Mouse (Mus musculus) cerebellum, adult 2 months (tissue): ENCODE data around the gene Olfr642. TPM values are rescaled to one million over a fixed set of nuclear protein-coding genes. Genes with fewer than 3 reads are reported as not detected.

Experiments
- DNase-seq, 2 experiments: peaks; one replicate each; pipeline ENCODE4 v3.0.0; 2021
- H3K27ac ChIP-seq: fragments of 200-500 bp; 2 replicates; pipeline ENCODE4 v1.5.1; 2012; ENCODE audit warnings: low read length, control low read depth, inconsistent platforms; ENCODE audit not compliant: insufficient read depth
- H3K27me3 ChIP-seq: fragments of 200-500 bp; 2 replicates; pipeline ENCODE4 v1.6.1; 2012; ENCODE audit warnings: inconsistent platforms, mild to moderate bottlenecking, low read length, moderate library complexity; ENCODE audit not compliant: control insufficient read depth, insufficient read depth
- H3K4me1 ChIP-seq: fragments of 200-500 bp; 2 replicates; pipeline ENCODE4 v1.6.1; 2011; ENCODE audit warnings: low read length; ENCODE audit not compliant: control insufficient read depth, insufficient read depth
- H3K4me3 ChIP-seq: fragments of 200-500 bp; replicated peaks from 2 replicates; pipeline ENCODE3; 2011; ENCODE audit warnings: mild to moderate bottlenecking, low read depth, low read length, control low read depth; ENCODE audit not compliant: insufficient read depth
- CTCF ChIP-seq: fragments of 200-500 bp; IDR thresholded peaks from 2 replicates; pipeline ENCODE4 v1.5.1; 2011; ENCODE audit warnings: low read depth, mild to moderate bottlenecking, control low read depth, low read length, moderate library complexity, borderline replicate concordance; ENCODE audit not compliant: insufficient read depth
- POLR2A ChIP-seq: fragments of 200-500 bp; IDR thresholded peaks from 2 replicates; pipeline ENCODE4 v1.6.1; 2011; ENCODE audit warnings: low read length, control low read depth, borderline replicate concordance; ENCODE audit not compliant: insufficient read depth
- WGBS: fragments of 180-500 bp; shearing (Covaris S2); methylation state at CpG from one replicate; pipeline ENCODE4 v1.1.7; 2018; 5-methylcytosine and 5-hydroxymethylcytosine counted together
- polyA plus RNA-seq: library from polyadenylated mRNA; depleted of rRNA; stranded (reverse); fragments of >200 nt; gene quantifications from 2 replicates; pipeline ENCODE4 v1.2.3, GENCODE M21; 2012; rRNA removed

The Olfr642 gene
- polyA plus RNA-seq, 1 experiment = not detected

- TF ChIP-seq CTCF = no peak
- WGBS = 74% methylated on average over 6 of the region's 6 CpGs
- DNase-seq = no peak
- no peaks in the 10 kb centered on the region for H3K27me3 ChIP-seq
- no peaks in the 10 kb centered on the region for H3K4me1 ChIP-seq
- no peak within 1 kb of the TSS for H3K4me3 ChIP-seq
- H3K27ac ChIP-seq = no peak within 1 kb of the TSS
Measured at GRCm38 (mm10) chr7:104025473-104025872, 27.0 kb downstream of the Olfr642 start, which contains the start of gene Olfr640. Gene Olfr640, minus strand, starts transcription at chr7:104025573.

DNA sequence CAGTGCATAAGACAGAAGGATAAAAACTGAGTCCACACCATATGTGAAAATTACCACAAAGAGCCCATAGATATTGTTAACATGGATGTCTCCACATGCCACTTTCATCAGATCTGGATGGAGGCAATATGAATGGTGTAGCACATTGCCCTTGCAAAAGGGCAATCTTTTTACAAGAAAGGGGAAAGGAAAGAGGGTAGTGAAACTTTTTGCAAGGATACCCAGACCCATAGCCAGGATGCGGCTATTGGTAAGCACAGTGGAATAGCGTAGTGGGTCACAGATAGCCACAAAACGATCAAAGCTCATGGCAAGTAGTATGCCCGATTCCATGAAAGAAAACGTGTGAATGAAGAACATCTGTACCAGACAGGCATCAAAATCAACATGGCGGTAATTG, 30.8 kb downstream of the Olfr642 start:
- 94% methylated on average over 6 of the region's 6 CpGs for WGBS
- no peak for DNase-seq
- H3K27me3 ChIP-seq = no peaks in the 10 kb centered on the region
- no peak overlapping the region for H3K4me3 ChIP-seq
- TF ChIP-seq CTCF = no peak
- no peak for TF ChIP-seq POLR2A
- H3K27ac ChIP-seq = no peak overlapping the region
- no peaks in the 10 kb centered on the region for H3K4me1 ChIP-seq

DNA sequence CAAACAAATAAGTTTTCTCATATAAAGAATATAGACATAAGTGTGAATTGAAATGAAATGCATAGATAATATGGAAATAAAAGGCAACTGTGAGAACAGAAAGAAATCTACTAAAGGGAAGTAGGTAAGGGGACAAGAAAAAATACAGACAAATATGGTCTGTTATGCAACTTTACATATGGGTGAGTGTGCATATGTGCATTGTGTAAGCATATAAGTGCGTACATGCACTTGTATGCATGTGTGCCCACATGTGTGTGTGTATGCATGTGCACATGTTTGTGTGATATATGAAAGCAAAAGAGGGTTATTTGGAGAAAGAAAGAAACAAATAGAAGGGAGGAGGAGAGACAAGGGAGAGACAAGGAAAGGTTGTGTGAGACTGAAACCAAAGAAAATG, 33.5 kb downstream of the Olfr642 start:
- WGBS = 71% methylated on average over 1 of the region's 1 CpGs
- Histone ChIP-seq H3K27me3 (no peaks in the 10 kb centered on the region), H3K27ac (no peak overlapping the region), H3K4me3 (no peak overlapping the region), H3K4me1 (no peaks in the 10 kb centered on the region)
- TF ChIP-seq CTCF (no peak), POLR2A (no peak)
- no peak for DNase-seq

DNA sequence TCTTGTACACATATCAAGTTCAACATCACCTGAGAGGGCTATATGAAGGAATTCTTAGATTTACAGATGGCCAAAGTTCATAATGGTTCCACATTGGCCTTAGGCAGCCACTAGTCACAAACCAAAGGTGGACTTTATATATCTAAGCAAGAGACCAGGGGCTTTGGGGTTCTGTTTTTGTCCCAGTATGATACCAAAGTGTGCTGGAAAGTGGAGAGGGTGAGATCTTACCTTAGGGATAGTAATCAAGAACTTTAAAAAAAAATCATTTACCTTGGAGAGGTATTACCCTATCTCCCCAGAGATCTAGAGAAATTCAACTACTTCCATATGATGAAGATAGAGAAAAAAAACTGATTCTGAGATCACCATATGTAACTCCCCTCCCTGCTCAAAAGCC, 35.3 kb downstream of the Olfr642 start, which contains the start of gene Olfr639:
TSS of gene Olfr639 (minus strand) at position 101 of the 400 bp plus-strand sequence.
- DNase-seq = no peak
- Histone ChIP-seq H3K4me1 (no peaks in the 10 kb centered on the region), H3K4me3 (no peak within 1 kb of the TSS), H3K27ac (no peak within 1 kb of the TSS), H3K27me3 (no peaks in the 10 kb centered on the region)
- TF ChIP-seq CTCF = no peak
- no peak for TF ChIP-seq POLR2A

GRCm38 (mm10) chr7:103999124-103999523, 53.3 kb downstream of the Olfr642 start:
- no peak overlapping the region for H3K4me3 ChIP-seq
- no peaks in the 10 kb centered on the region for H3K27me3 ChIP-seq
- no peaks in the 10 kb centered on the region for H3K4me1 ChIP-seq
- no peak for TF ChIP-seq CTCF
- no peak for TF ChIP-seq POLR2A
- no peak for DNase-seq
- H3K27ac ChIP-seq = no peak overlapping the region

DNA sequence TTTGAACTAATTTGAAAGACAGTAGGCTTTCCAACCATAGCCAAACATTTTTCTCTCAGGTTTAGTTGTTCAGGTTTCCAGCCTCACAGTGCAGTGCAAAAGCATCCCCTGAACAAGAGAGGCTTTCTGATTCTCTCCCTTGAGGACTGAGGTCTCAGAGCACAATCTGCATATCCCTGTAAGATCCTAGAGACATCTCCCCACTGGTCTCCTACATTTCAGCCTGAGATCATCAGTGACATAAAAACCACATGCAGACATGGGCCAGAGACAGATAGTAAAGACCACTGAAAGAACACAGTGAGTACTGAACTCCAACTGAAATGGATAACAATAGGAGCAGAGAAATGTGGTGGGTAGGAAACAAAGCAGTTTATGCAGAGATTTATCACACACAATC, 54.0 kb downstream of the Olfr642 start, which contains the start of gene Olfr638:
TSS of gene Olfr638 (plus strand) at position 301 of the 400 bp plus-strand sequence.
- Histone ChIP-seq H3K4me3 (no peak within 1 kb of the TSS), H3K27ac (no peak within 1 kb of the TSS), H3K4me1 (no peaks in the 10 kb centered on the region), H3K27me3 (no peaks in the 10 kb centered on the region)
- DNase-seq = no peak
- TF ChIP-seq CTCF (no peak), POLR2A (no peak)

Other genes with a start within 250 kb of the Olfr642 start
- 64.2 and 175 TPM in 2 replicates for gene Hbb-bt, start 238.7 kb downstream of the Olfr642 start, polyA plus RNA-seq
- gene Hbb-bs, start 224.6 kb downstream of the Olfr642 start, polyA plus RNA-seq = 581 and 1,292 TPM in 2 replicates
- gene Hbb-bh2, start 212.1 kb downstream of the Olfr642 start, polyA plus RNA-seq = not detected in 2 replicates
- 0.41 TPM in 1 of 2 replicates, not detected in the other for gene Hbb-bh1, start 209.5 kb downstream of the Olfr642 start, polyA plus RNA-seq
- 1.3 and 2.3 TPM in 2 replicates for gene Hbb-y, start 199.4 kb downstream of the Olfr642 start, polyA plus RNA-seq
- gene Olfr66, start 166.4 kb downstream of the Olfr642 start, polyA plus RNA-seq = not detected in 2 replicates
- not detected in 2 replicates for gene Olfr64, start 158.2 kb downstream of the Olfr642 start, polyA plus RNA-seq
- not detected in 2 replicates for gene Olfr65, start 149.2 kb downstream of the Olfr642 start, polyA plus RNA-seq
- gene Olfr631, start 123.8 kb downstream of the Olfr642 start, polyA plus RNA-seq = not detected in 2 replicates
- not detected in 2 replicates for gene Olfr632, start 118.3 kb downstream of the Olfr642 start, polyA plus RNA-seq
- gene Olfr633, start 108.2 kb downstream of the Olfr642 start, polyA plus RNA-seq = not detected in 2 replicates
- not detected in 2 replicates for gene Olfr635, start 81.5 kb downstream of the Olfr642 start, polyA plus RNA-seq
- not detected in 2 replicates for gene Olfr638, start 53.9 kb downstream of the Olfr642 start, polyA plus RNA-seq
- gene Olfr639, start 35.4 kb downstream of the Olfr642 start, polyA plus RNA-seq = 0.02 TPM in 1 of 2 replicates, not detected in the other
- not detected in 2 replicates for gene Olfr640, start 27.1 kb downstream of the Olfr642 start, polyA plus RNA-seq
- gene Olfr641, start 17.2 kb downstream of the Olfr642 start, polyA plus RNA-seq = not detected in 2 replicates
- gene 4930516K23Rik, start 8.8 kb upstream of the Olfr642 start, polyA plus RNA-seq = not detected in 2 replicates
- gene Olfr644, start 19.2 kb upstream of the Olfr642 start, polyA plus RNA-seq = not detected in 2 replicates
- not detected in 2 replicates for gene Olfr645, start 32.8 kb upstream of the Olfr642 start, polyA plus RNA-seq
- gene Olfr646, start 52.2 kb upstream of the Olfr642 start, polyA plus RNA-seq = not detected in 2 replicates
- gene Ubqln5, start 77.2 kb upstream of the Olfr642 start, polyA plus RNA-seq = not detected in 2 replicates
- not detected in 2 replicates for gene Olfr643, start 84.7 kb upstream of the Olfr642 start, polyA plus RNA-seq
- not detected in 2 replicates for gene Ubqln3, start 90.6 kb upstream of the Olfr642 start, polyA plus RNA-seq
- gene Ubqlnl, start 97.9 kb upstream of the Olfr642 start, polyA plus RNA-seq = not detected in 2 replicates
- 0.06 and 0.18 TPM in 2 replicates for gene Olfm5, start 112.2 kb upstream of the Olfr642 start, polyA plus RNA-seq
- 0.18 and 0.24 TPM in 2 replicates for gene Olfr648, start 130.7 kb upstream of the Olfr642 start, polyA plus RNA-seq
- not detected in 2 replicates for gene Olfr649, start 143.3 kb upstream of the Olfr642 start, polyA plus RNA-seq
- gene Trim6, start 166.1 kb upstream of the Olfr642 start, polyA plus RNA-seq = 0.55 and 0.56 TPM in 2 replicates
- gene Trim34a, start 191.8 kb upstream of the Olfr642 start, polyA plus RNA-seq = 2.7 and 3.2 TPM in 2 replicates
- gene Trim5, start 235.4 kb upstream of the Olfr642 start, polyA plus RNA-seq = 0.28 and 0.33 TPM in 2 replicates